Mouse (Mus musculus) midbrain, embryonic 12.5 days (tissue): ENCODE data around the gene Bfsp2. TPM values are rescaled to one million over a fixed set of nuclear protein-coding genes. Genes with fewer than 3 reads are reported as not detected.

ENCODE experiments used
- ATAC-seq: fragments of 200-750 bp; cut with Nextera tagmentation; 2 replicates; pipeline ENCODE4 v1.8.0; 2017; ENCODE audit warnings: low read depth, moderate TSS enrichment, moderate library complexity; ENCODE audit not compliant: low FRiP score
- H3K27ac ChIP-seq: fragments of 300-500 bp; sonication (generic); replicated peaks from 2 replicates; pipeline ENCODE4 v1.5.1; 2016; ENCODE audit warnings: mild to moderate bottlenecking
- H3K27me3 ChIP-seq: fragments of 300-500 bp; sonication (generic); 2 replicates; pipeline ENCODE4 v1.6.1; 2016; ENCODE audit warnings: mild to moderate bottlenecking
- H3K36me3 ChIP-seq: fragments of 300-500 bp; sonication (generic); 2 replicates; pipeline ENCODE4 v1.6.1; 2016
- H3K4me1 ChIP-seq: fragments of 300-500 bp; sonication (generic); 2 replicates; pipeline ENCODE4 v1.6.1; 2016
- H3K4me2 ChIP-seq: fragments of 300-500 bp; sonication (generic); replicated peaks from 2 replicates; pipeline ENCODE4 v1.6.1; 2016; ENCODE audit warnings: mild to moderate bottlenecking, moderate library complexity
- H3K4me3 ChIP-seq: fragments of 300-500 bp; sonication (generic); 2 replicates; pipeline ENCODE4 v1.5.1; 2016; ENCODE audit warnings: mild to moderate bottlenecking
- H3K9ac ChIP-seq: fragments of 300-500 bp; sonication (generic); replicated peaks from 2 replicates; pipeline ENCODE4 v1.6.1; 2016; ENCODE audit warnings: mild to moderate bottlenecking, moderate library complexity
- H3K9me3 ChIP-seq: fragments of 300-500 bp; sonication (generic); 2 replicates; pipeline ENCODE4 v1.6.1; 2016; ENCODE audit warnings: mild to moderate bottlenecking
- WGBS: fragments of 180-500 bp; shearing (Covaris S2); methylation state at CpG from one replicate; pipeline ENCODE4 v1.1.7; 2016; 5-methylcytosine and 5-hydroxymethylcytosine counted together
- polyA plus RNA-seq: library from polyadenylated mRNA; unstranded; fragments of >200 nt; fragmentation: Nextera tagmentation; extraction: Ambion mirVana; gene quantifications from 2 replicates; pipeline ENCODE4 v1.2.1, GENCODE M21; 2016

Gene Bfsp2
- polyA plus RNA-seq, 1 experiment from 2014 or later, result 5.5 TPM

- H3K9ac ChIP-seq, result no peak overlapping the region
- ATAC-seq, result no peak
- H3K4me3 ChIP-seq, result no peak overlapping the region
- no peak overlapping the region for H3K27ac ChIP-seq
- WGBS, result 76% methylated on average over 6 of the region's 6 CpGs
- H3K36me3 ChIP-seq, result no peaks in the 10 kb centered on the region
- H3K4me2 ChIP-seq, result no peak overlapping the region
- 0 out of 2 replicates have a peak, but pooled peaks cover 4% of the 10 kb centered on the region for H3K4me1 ChIP-seq
- no peaks in the 10 kb centered on the region for H3K27me3 ChIP-seq
- H3K9me3 ChIP-seq, result no peaks in the 10 kb centered on the region
Observed at GRCm38 (mm10) chr9:103391796-103392372, 88.3 kb downstream of the Bfsp2 start.

GRCm38 (mm10) chr9:103389261-103389660 is 91.0 kb downstream of the Bfsp2 start:
- H3K9ac ChIP-seq, result no peak overlapping the region
- H3K4me2 ChIP-seq, result no peak overlapping the region
- no peak overlapping the region for H3K27ac ChIP-seq
- H3K4me1 ChIP-seq, result peaks cover 8% of the 10 kb centered on the region; the same call in 1 of the 2 replicates
- H3K27me3 ChIP-seq, result no peaks in the 10 kb centered on the region
- no peak for ATAC-seq
- H3K36me3 ChIP-seq, result no peaks in the 10 kb centered on the region
- H3K9me3 ChIP-seq, result no peaks in the 10 kb centered on the region
- H3K4me3 ChIP-seq, result no peak overlapping the region
- WGBS, result 94% methylated on average over 6 of the region's 6 CpGs

GRCm38 (mm10) chr9:103387011-103387653 is 93.1 kb downstream of the Bfsp2 start:
- WGBS, result 64% methylated on average over 10 of the region's 10 CpGs
- Histone ChIP-seq H3K4me3 (no peak overlapping the region), H3K4me2 (no peak overlapping the region), H3K36me3 (no peaks in the 10 kb centered on the region), H3K4me1 (peaks cover 8% of the 10 kb centered on the region; the same call in 1 of the 2 replicates), H3K9ac (no peak overlapping the region), H3K27me3 (no peaks in the 10 kb centered on the region), H3K27ac (no peak overlapping the region), H3K9me3 (no peaks in the 10 kb centered on the region)
- no peak for ATAC-seq

- H3K9ac ChIP-seq, result no peak overlapping the region
- ATAC-seq, result no peak
- no peaks in the 10 kb centered on the region for H3K9me3 ChIP-seq
- H3K27ac ChIP-seq, result no peak overlapping the region
- no peak overlapping the region for H3K4me2 ChIP-seq
- H3K36me3 ChIP-seq, result no peaks in the 10 kb centered on the region
- H3K4me3 ChIP-seq, result no peak overlapping the region
- 54% methylated on average over 5 of the region's 5 CpGs for WGBS
- peaks cover 8% of the 10 kb centered on the region; the same call in 1 of the 2 replicates for H3K4me1 ChIP-seq
- H3K27me3 ChIP-seq, result no peaks in the 10 kb centered on the region
Observed at GRCm38 (mm10) chr9:103386573-103386972, 93.6 kb downstream of the Bfsp2 start.

DNA sequence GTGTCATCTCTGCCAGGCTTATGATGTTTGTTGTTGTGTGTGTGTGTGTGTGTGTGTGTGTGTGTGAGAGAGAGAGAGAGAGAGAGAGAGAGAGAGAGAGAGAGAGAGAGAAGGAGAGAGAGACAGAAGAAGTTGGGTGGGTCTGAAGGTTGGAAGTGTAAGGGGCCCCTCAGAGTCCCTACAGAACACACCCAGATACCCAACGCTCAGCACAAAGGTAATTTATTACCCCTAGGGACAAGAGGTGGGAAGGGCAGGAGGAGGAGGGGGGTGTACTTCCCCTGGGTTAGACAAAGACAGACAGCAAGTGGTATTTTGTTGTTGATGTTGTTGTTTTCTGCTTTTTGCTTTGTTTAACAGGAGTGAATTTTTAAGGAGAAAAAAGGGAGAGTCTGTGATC is 94.6 kb downstream of the Bfsp2 start:
- Histone ChIP-seq H3K4me2 (no peak overlapping the region), H3K27ac (no peak overlapping the region), H3K27me3 (no peaks in the 10 kb centered on the region), H3K4me1 (peaks cover 8% of the 10 kb centered on the region; the same call in 1 of the 2 replicates), H3K36me3 (no peaks in the 10 kb centered on the region), H3K9me3 (no peaks in the 10 kb centered on the region), H3K9ac (no peak overlapping the region), H3K4me3 (no peak overlapping the region)
- WGBS, result 30% methylated on average over 1 of the region's 1 CpGs
- no peak for ATAC-seq

GRCm38 (mm10) chr9:103384141-103384796 is 96.0 kb downstream of the Bfsp2 start:
- no peak overlapping the region for H3K27ac ChIP-seq
- no peaks in the 10 kb centered on the region for H3K27me3 ChIP-seq
- no peak overlapping the region for H3K4me3 ChIP-seq
- 83% methylated on average over 4 of the region's 4 CpGs for WGBS
- H3K9ac ChIP-seq, result no peak overlapping the region
- no peaks in the 10 kb centered on the region for H3K9me3 ChIP-seq
- no peak overlapping the region for H3K4me2 ChIP-seq
- H3K36me3 ChIP-seq, result no peaks in the 10 kb centered on the region
- H3K4me1 ChIP-seq, result peaks cover 8% of the 10 kb centered on the region; the same call in 1 of the 2 replicates
- no peak for ATAC-seq

GRCm38 (mm10) chr9:103383576-103383975 is 96.6 kb downstream of the Bfsp2 start:
- WGBS, result 93% methylated on average over 1 of the region's 1 CpGs
- no peak overlapping the region for H3K4me2 ChIP-seq
- H3K9ac ChIP-seq, result no peak overlapping the region
- no peaks in the 10 kb centered on the region for H3K27me3 ChIP-seq
- H3K9me3 ChIP-seq, result no peaks in the 10 kb centered on the region
- peaks cover 8% of the 10 kb centered on the region; the same call in 1 of the 2 replicates for H3K4me1 ChIP-seq
- H3K36me3 ChIP-seq, result no peaks in the 10 kb centered on the region
- ATAC-seq, result no peak
- H3K27ac ChIP-seq, result no peak overlapping the region
- H3K4me3 ChIP-seq, result no peak overlapping the region

DNA sequence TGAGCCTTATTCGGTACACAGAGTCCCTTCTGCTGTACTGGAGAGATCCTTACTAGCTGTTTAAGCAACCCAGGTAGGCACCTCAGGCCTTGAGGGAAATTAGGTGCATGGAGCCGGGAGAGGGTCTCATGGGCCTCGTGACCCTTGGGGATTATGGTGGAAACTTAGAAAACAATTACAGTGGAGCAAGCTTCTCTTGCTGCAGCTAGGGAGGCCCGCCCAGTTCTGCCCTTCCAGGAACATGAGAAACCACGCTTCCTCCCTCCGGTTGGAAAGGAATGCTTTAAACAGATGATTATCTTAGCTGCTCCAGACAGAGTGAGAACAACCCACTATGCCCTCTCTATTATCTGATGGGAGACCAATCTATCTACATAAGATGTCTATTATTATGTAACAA is 97.2 kb downstream of the Bfsp2 start:
- no peaks in the 10 kb centered on the region for H3K36me3 ChIP-seq
- no peak overlapping the region for H3K9ac ChIP-seq
- 81% methylated on average over 6 of the region's 6 CpGs for WGBS
- no peak overlapping the region for H3K4me3 ChIP-seq
- peaks cover 8% of the 10 kb centered on the region; the same call in 1 of the 2 replicates for H3K4me1 ChIP-seq
- H3K27me3 ChIP-seq, result no peaks in the 10 kb centered on the region
- no peak overlapping the region for H3K4me2 ChIP-seq
- no peaks in the 10 kb centered on the region for H3K9me3 ChIP-seq
- H3K27ac ChIP-seq, result no peak overlapping the region
- no peak for ATAC-seq

- H3K4me3 ChIP-seq, result no peak overlapping the region
- no peak overlapping the region for H3K27ac ChIP-seq
- no peaks in the 10 kb centered on the region for H3K27me3 ChIP-seq
- no peaks in the 10 kb centered on the region for H3K9me3 ChIP-seq
- no peak overlapping the region for H3K9ac ChIP-seq
- H3K36me3 ChIP-seq, result no peaks in the 10 kb centered on the region
- H3K4me2 ChIP-seq, result no peak overlapping the region
- no peak for ATAC-seq
- 81% methylated on average over 4 of the region's 4 CpGs for WGBS
- 0 out of 2 replicates have a peak, but pooled peaks cover 3% of the 10 kb centered on the region for H3K4me1 ChIP-seq
Observed at GRCm38 (mm10) chr9:103380566-103380965, 99.7 kb downstream of the Bfsp2 start.

GRCm38 (mm10) chr9:103379199-103379598 is 101.0 kb downstream of the Bfsp2 start:
- no peak for ATAC-seq
- no peaks in the 10 kb centered on the region for H3K36me3 ChIP-seq
- 67% methylated on average over 9 of the region's 9 CpGs for WGBS
- H3K4me1 ChIP-seq, result 0 out of 2 replicates have a peak, but pooled peaks cover 3% of the 10 kb centered on the region
- H3K27ac ChIP-seq, result no peak overlapping the region
- H3K27me3 ChIP-seq, result no peaks in the 10 kb centered on the region
- no peaks in the 10 kb centered on the region for H3K9me3 ChIP-seq
- no peak overlapping the region for H3K4me3 ChIP-seq
- H3K4me2 ChIP-seq, result no peak overlapping the region
- H3K9ac ChIP-seq, result no peak overlapping the region

DNA sequence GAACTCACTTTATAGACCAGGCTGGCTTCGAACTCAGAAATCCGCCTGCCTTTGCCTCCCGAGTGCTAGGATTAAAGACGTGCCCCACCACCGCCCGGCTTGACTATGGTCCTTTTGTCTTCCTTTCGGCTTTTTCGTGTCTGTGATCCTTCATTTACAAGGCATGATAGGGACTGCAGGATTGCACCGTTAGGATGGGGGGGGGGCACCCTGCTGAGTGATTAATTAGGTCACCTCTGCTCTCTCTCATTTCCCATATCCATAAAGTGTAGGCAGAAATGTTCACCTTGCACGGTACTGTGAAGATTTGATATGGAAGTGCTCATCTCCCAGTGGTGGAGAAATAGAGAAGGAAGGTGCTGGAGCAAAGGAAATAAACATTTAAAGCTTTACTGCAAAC is 101.5 kb downstream of the Bfsp2 start:
- H3K27ac ChIP-seq, result no peak overlapping the region
- H3K9ac ChIP-seq, result no peak overlapping the region
- no peaks in the 10 kb centered on the region for H3K27me3 ChIP-seq
- H3K4me2 ChIP-seq, result no peak overlapping the region
- 50% methylated on average over 10 of the region's 10 CpGs for WGBS
- no peak for ATAC-seq
- 0 out of 2 replicates have a peak, but pooled peaks cover 3% of the 10 kb centered on the region for H3K4me1 ChIP-seq
- H3K36me3 ChIP-seq, result no peaks in the 10 kb centered on the region
- no peaks in the 10 kb centered on the region for H3K9me3 ChIP-seq
- H3K4me3 ChIP-seq, result no peak overlapping the region
